Mouse (Mus musculus) gastrocnemius, adult 8-10 months (tissue): ENCODE data around the gene Il17f. TPM values are rescaled to one million over a fixed set of nuclear protein-coding genes. Genes with fewer than 3 reads are reported as not detected.
"Not testable (repeated sequence)": the region's sequence is repeated elsewhere in the genome, so short reads cannot be mapped to it uniquely, and the experiment has no call there.

Experiments
- DNase-seq, 2 experiments: peaks; one replicate each; pipeline ENCODE4 v3.0.0; 2022; ENCODE audit warnings: low spot score in 2 of 2
- total RNA-seq, 4 experiments: library from RNA; stranded (reverse); gene quantifications; 2 replicates each; pipeline ENCODE4 v1.2.4; 2022

Il17f gene
- total RNA-seq, 4 experiments from 2014 or later, result not detected

GRCm38 (mm10) chr1:20787046-20787445 lies 3.4 kb downstream of the Il17f start:
- DNase-seq, result no peak

DNA sequence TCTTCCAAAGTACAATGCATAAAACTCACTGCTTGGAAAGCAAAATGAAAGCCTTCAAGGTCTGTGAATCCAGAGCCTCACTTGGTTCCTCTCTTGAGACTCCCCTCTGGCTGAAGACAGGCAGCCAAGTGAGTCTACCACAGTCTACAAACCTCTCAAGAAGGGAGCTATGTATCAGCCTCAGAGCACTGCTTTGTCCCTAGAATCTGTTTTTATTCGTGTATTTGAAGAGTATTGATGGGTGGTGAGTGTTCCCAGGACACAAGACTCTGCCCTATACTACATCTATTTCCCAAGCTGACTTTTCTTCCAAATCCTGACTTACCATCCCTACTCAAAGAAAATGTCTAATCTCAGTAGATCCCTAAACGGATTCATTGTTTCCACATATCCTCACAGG lies 12.1 kb downstream of the Il17f start:
- DNase-seq, result no peak

GRCm38 (mm10) chr1:20774026-20774730 lies 16.2 kb downstream of the Il17f start:
- not testable (repeated sequence) for DNase-seq

- DNase-seq, result no peak
Observed at GRCm38 (mm10) chr1:20766526-20766925, 23.9 kb downstream of the Il17f start.

- DNase-seq, result no peak
Observed at GRCm38 (mm10) chr1:20761411-20761810, 29.0 kb downstream of the Il17f start.

DNA sequence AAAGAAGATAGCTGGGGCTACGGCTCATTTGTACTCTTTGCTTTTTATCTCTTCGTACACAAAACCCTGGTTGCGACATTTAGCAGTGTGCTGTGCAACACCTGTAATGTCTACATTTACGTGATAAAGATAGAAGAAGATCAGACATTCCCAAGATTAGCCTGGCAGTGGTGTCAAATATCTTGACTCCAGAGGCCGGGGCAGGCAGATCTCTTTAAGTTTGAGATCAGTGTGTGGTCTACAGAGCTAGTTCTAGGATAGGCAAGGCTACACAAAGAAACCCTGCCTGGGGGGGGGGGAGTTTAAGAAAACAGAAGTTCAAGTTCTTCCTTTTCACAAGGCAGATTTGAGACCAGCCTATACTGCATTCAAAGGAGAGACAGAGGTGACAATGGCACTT lies 30.1 kb downstream of the Il17f start:
- no peak for DNase-seq

GRCm38 (mm10) chr1:20759799-20760198 lies 30.6 kb downstream of the Il17f start:
- DNase-seq, result no peak

DNA sequence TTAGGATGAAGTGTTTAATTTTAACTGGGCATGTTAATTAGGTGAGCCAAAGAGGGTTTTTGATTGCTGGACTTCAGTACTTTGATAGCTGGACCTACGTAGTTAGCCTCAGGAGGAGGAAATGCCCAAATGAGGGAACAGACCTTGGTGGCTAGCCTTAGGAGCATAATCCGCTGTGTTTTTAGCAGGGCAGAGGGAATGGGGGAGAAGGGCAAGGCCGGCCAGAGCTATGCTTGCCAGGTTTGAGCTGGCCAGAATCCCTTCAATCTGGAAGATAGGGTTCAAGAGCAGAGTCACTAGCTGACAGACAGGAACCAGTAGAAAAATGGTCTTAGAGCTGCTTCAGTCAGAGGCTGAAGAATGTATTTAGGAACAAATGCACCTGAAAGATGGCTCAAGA lies 32.8 kb downstream of the Il17f start:
- DNase-seq, result no peak

- DNase-seq, result no peak
Observed at GRCm38 (mm10) chr1:20754439-20754838, 36.0 kb downstream of the Il17f start.

DNA sequence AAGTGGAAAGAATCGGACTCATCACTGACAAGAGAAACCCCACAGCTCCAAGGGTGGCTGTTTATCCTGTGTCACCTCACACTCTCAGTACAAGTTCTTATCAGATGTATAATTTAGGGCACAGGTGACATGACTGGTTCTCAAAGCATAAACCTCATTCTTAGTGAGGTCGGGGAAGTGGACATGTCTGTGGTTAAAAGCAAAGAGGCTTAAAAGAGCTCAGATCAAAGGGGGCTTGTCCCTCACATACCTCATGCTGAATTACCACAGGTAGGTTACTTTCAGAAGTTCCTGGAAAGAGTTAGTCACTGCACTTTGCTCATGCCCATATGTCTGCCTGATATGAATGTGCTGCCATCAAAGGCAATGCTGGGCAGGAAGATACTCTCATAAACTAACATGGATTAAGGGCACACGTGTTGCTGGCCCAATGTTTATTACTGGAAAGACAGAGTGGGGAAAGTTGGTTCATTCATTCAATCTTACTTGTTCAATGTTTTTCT lies 49.9 kb downstream of the Il17f start:
- DNase-seq, result no peak

- no peak for DNase-seq
Observed at GRCm38 (mm10) chr1:20738483-20738882, 51.9 kb downstream of the Il17f start.

- no peak for DNase-seq
Observed at GRCm38 (mm10) chr1:20736572-20736971, 53.8 kb downstream of the Il17f start.

DNA sequence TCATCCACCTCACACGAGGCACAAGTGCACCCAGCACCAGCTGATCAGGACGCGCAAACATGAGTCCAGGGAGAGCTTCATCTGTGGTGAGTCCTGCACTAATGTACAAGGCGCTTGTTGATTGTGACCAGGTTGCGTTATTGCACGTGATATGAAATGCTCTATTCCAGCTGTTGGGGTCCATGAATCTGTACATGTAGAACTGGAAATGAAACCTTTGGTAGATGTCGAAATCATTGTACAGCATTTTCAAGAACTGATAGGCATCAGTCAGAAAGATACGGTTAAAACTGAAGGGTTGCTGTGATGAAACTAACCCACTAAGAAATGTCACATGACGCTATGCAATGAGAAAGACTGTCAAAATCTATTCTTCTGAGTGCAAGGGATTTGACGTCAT lies 59.5 kb downstream of the Il17f start, which contains the start of gene Il17a:
Gene Il17a (plus strand): TSS at position 3 of the 400 bp plus-strand sequence.
- no peak for DNase-seq

Other genes starting within 250 kb of the Il17f start
- under 1 TPM in 2 of 4 experiments, not detected in 2; 0.29 to 0.52 TPM for gene Pkhd1, start 172.6 kb downstream of the Il17f start, total RNA-seq
- not detected for gene Il17a, start 59.7 kb downstream of the Il17f start, total RNA-seq
- gene Mcm3, start 29.7 kb upstream of the Il17f start, total RNA-seq, result 1 to 10 TPM; 2.6 to 3.3 (median 3.1) TPM
- under 1 TPM; 0.58 to 0.92 (median 0.79) TPM for gene Paqr8, start 100.0 kb upstream of the Il17f start, total RNA-seq
- under 1 TPM in 3 of 4 experiments, not detected in 1; 0.12 to 0.29 (median 0.13) TPM for gene Efhc1, start 161.0 kb upstream of the Il17f start, total RNA-seq